Mouse (Mus musculus): ENCODE results near the gene Med1.

The Med1 gene

GRCm38 (mm10) chr11:98149304-98149750, 43.8 kb downstream of the Med1 start:
- in situ Hi-C loops (cut with MseI, MboI), result no loop called here

GRCm38 (mm10) chr11:98148551-98149301, 44.4 kb downstream of the Med1 start:
- in situ Hi-C loops (cut with MseI, MboI), result no loop called here

- in situ Hi-C loops (cut with MseI, MboI), result no loop called here
Measured at GRCm38 (mm10) chr11:98145856-98146255, 47.2 kb downstream of the Med1 start.

- in situ Hi-C loops (cut with MseI, MboI), result no loop called here
Measured at GRCm38 (mm10) chr11:98142545-98142944, 50.5 kb downstream of the Med1 start.

- in situ Hi-C loops (cut with MseI, MboI), result no loop called here
Measured at GRCm38 (mm10) chr11:98138894-98139293, 54.2 kb downstream of the Med1 start.

DNA sequence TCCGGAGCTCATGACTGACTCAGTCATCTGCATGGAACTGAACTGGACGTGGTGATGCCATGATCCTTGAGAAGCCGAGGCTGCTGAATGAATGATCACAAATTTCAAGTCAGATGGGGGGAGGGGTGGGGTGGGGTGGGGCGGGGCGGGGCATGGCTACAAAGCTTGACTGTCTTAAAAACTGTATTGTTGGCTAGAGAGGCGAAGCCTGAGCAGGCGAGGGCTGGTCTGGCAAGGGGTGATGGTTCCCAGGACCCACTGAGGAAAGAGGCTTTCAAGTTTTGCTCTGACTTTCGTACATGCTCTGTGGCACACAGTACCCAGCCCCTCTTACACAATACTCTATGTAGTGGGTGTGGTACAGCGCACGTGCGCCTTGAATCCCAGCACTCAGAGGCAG, 55.3 kb downstream of the Med1 start:
- in situ Hi-C loops (cut with MseI, MboI), result no loop called here

DNA sequence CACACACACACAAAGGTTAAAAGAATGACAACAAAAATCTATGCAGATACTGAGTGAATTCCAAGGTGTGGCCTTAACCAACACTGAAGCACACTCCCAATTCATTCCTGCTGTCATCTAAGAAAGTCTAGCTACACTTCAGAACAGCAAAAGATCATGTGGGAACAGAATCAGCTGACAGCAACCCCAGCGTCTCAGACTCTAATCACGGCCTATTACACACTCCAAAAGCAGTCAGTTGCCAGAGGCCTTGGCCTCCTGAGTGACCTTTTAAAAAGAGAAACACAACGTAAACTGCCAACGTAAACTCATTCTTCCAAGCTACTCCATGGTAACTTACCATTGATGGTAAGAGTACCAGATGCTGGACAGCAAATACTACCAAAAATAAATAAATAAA, 58.1 kb downstream of the Med1 start:
- in situ Hi-C loops (cut with MseI, MboI), result no loop called here

- in situ Hi-C loops (cut with MseI, MboI), result no loop called here
Measured at GRCm38 (mm10) chr11:98123424-98123823, 69.7 kb downstream of the Med1 start.

DNA sequence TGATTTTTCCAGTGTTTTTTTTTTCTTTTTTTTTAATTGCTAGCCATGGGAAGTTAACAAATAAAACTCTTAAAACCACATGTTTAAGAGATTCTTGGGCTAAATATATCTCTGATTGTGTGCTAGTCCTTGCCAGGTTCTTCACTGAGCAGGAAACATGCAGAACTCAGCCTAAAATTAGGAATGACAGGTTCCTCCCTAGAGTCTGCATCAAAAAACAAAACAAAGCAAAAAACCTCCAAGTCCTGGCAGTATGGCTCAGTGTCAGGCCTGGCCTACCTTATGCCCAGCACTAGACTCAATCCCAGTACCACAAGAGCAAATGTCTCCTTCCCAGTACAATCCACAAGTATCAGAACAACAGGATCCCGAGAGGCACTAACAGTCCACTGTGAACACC, 78.7 kb downstream of the Med1 start:
- in situ Hi-C loops (cut with MseI, MboI), result no loop called here

DNA sequence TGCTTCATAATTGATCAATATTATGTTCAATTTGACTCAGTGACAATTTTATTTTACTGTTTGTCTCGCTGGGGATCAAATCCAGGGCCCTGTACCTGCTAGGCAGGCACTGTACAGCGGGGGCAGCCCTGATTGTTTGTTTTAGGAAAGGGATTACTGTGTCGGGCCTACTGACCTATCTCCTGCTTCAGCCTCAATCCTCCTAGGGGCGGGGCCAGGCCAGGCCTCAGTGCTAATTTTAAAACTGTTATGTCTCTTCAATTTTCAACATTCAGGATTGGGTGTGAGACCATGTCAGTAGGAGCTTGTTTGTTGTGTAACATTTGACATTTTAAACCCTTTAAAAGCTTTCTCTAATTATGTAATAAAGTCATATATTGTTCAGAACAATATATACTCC, 79.6 kb downstream of the Med1 start:
- in situ Hi-C loops (cut with MseI, MboI), result no loop called here

DNA sequence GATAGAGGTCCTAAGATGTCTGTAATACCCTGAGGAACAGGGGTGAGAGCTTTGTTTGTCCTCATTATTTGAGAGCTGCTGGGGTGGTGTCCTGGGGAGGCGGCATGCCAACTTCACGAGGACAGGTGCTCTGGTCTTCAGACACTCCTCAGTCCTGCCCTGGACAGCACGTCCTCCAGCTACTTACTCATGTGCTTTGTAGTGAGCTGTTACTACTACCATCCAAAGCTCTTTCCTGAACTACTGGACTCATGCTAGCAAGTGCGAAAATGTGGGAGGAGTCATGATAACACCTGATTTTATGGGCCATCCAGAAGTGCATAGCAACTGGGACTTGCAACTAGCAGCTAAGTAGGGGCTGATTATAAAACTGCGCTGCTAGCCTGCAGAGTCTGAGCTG, 83.4 kb downstream of the Med1 start:
- in situ Hi-C loops (cut with MseI, MboI), result no loop called here

Data from mouse trophoblast stem cell (cell line).